ENCODE assay signal across 8 mouse cellular contexts in the genomic region with DNA sequence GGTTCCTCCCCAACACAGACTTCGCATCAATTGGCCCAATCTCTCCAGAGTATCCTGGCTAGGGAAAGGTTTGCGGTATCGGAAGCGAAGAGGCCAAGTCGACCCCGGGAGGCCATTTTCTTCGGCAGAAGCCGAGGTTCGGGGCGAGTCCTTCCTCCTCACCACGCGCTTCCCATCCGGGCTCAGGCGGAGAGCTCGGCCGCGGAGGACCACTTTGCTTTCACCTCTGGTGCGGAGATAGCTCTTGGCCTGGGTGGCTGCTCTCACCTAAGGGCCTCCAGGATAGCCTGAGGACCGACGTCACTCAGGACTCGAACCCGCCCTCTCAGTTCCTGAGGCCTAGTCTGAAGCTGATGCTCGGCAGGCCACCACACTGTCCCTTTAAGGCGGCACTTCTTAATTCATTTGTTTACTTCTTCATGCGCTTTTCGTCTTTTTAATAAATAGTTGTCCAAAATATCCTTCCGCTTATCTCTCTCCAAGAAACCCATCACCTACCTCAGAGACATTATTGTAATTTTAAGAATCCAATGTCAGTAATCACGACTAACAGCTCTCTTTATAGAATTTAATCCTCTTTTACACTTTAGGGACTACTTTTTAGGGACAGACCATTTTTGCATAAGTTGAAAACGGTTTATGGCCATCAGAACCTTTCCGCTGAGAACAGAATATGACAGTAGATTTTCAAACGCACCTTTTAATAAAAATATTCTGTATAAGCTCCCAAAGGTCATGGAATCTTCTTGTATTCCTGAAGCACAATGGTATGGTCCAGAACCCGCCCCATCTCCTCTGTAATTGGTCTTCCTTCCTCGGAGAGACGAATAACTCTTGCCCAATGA. TPM values are rescaled to one million over a fixed set of nuclear protein-coding genes. Genes with fewer than 3 reads are reported as not detected.
DNase-seq lines count a peak whose midpoint lies in the region; ATAC-seq and TF ChIP-seq lines count a peak whose summit lies in the region.

No protein-coding gene starts in this region.

- peak; percentile 81 for TF ChIP-seq EP300 in heart, postnatal 0 days (IDR thresholded peaks at IDR 0.05; ENCODE audit: low read depth)

- H3K9ac ChIP-seq in forebrain, embryonic 12.5 days: peak overlapping the region; percentile 72
- peak overlapping the region; percentile 68 for H3K9ac ChIP-seq in heart, postnatal 0 days (replicated peaks; ENCODE audit: low read depth, low read length)

- peak overlapping the region; percentile 94 for H3K4me2 ChIP-seq in forebrain, embryonic 12.5 days
- peak overlapping the region; percentile 63 for H3K4me2 ChIP-seq in heart, postnatal 0 days (ENCODE audit: low read depth, low read length)

- peaks cover 58% of the 10 kb centered on the region for H3K4me1 ChIP-seq in E14TG2a.4 (replicated peaks; ENCODE audit: low read depth, low read length)
- peaks cover 48% of the 10 kb centered on the region for H3K4me1 ChIP-seq in forebrain, embryonic 12.5 days
- H3K4me1 ChIP-seq in heart, postnatal 0 days (ENCODE audit: control insufficient read depth, insufficient read depth): peaks cover 25% of the 10 kb centered on the region

- peak; percentile 79 for ATAC-seq in forebrain, embryonic 12.5 days (ENCODE audit: low FRiP score)
- ATAC-seq in heart, postnatal 0 days (ENCODE audit: insufficient read depth, low read depth): peak; percentile 52
- ATAC-seq in neutrophil, adult 5-6 weeks (ENCODE audit: extremely low read depth, insufficient number of reproducible peaks, low FRiP score, poor library complexity, severe bottlenecking): peak; percentile 29

- H3K27me3 ChIP-seq in E14TG2a.4 (ENCODE audit: insufficient read depth, low read length): no peaks in the 10 kb centered on the region
- peaks cover 37% of the 10 kb centered on the region for H3K27me3 ChIP-seq in forebrain, embryonic 12.5 days
- no peaks in the 10 kb centered on the region for H3K27me3 ChIP-seq in heart, postnatal 0 days (ENCODE audit: control insufficient read depth, insufficient read depth, low read length)

- DNase-seq in c-Kit-positive CD71-positive TER-119-positive erythroid progenitor cells, embryonic 14.5 days (ENCODE audit: low spot score): peak; percentile 82
- peak; percentile 88 for DNase-seq in heart, postnatal 0 days (ENCODE audit: low spot score)
- DNase-seq in kidney, postnatal 4 days: peak; percentile 82 to 88
- DNase-seq in lung, adult 18-20 months: peak; percentile 89 to 91
- peak; percentile 70 to 81 for DNase-seq in thymus, adult 18-20 months

- H3K4me3 ChIP-seq in E14TG2a.4 (replicated peaks; ENCODE audit: low read length): peak overlapping the region; percentile 89
- H3K4me3 ChIP-seq in forebrain, embryonic 12.5 days (replicated peaks): peak overlapping the region; percentile 61
- H3K4me3 ChIP-seq in heart, postnatal 0 days (ENCODE audit: low read depth, low read length): peak overlapping the region; percentile 56

- TF ChIP-seq CTCF in E14TG2a.4 (conservative IDR thresholded peaks at IDR 0.05; ENCODE audit: low read length): no peak
- TF ChIP-seq CTCF in heart, postnatal 0 days (IDR thresholded peaks at IDR 0.05; ENCODE audit: low read depth): no peak

- H3K27ac ChIP-seq in forebrain, embryonic 12.5 days: peak overlapping the region; percentile 89
- H3K27ac ChIP-seq in heart, postnatal 0 days (ENCODE audit: low read depth): peak overlapping the region; percentile 86

- WGBS in forebrain, embryonic 12.5 days: under 1% methylated on average over 34 of the region's 34 CpGs
- under 1% methylated on average over 34 of the region's 34 CpGs for WGBS in heart, postnatal 0 days

- no peaks in the 10 kb centered on the region for H3K9me3 ChIP-seq in E14TG2a.4 (ENCODE audit: low read length)
- H3K9me3 ChIP-seq in forebrain, embryonic 12.5 days: no peaks in the 10 kb centered on the region
- no peaks in the 10 kb centered on the region for H3K9me3 ChIP-seq in heart, postnatal 0 days (replicated peaks; ENCODE audit: control insufficient read depth, low read length)

- H3K36me3 ChIP-seq in E14TG2a.4 (ENCODE audit: insufficient read depth, low read length): peaks cover 36% of the 10 kb centered on the region
- no peaks in the 10 kb centered on the region for H3K36me3 ChIP-seq in forebrain, embryonic 12.5 days (replicated peaks)
- H3K36me3 ChIP-seq in heart, postnatal 0 days (replicated peaks; ENCODE audit: control insufficient read depth, insufficient read depth, low read length): no peaks in the 10 kb centered on the region

RNA-seq across cellular contexts. Expression of gene Hexim1, which starts 0.6 kb away (rescaled TPM):
- polyA plus RNA-seq in forebrain, embryonic 12.5 days (2016; fragmentation: Nextera tagmentation; extraction: Ambion mirVana): 3.4 TPM in 2 replicates
- 9.0 and 11.0 TPM in 2 replicates for total RNA-seq in heart, postnatal 0 days (2014; rRNA removed; ENCODE audit: low replicate concordance)
- polyA plus RNA-seq in heart, postnatal 0 days (2015; fragmentation: Nextera tagmentation; extraction: Ambion mirVana): 3.2 and 3.3 TPM in 2 replicates
- 103 and 105 TPM in 2 replicates for total RNA-seq in neutrophil, adult 5-6 weeks (2017)

RNA-seq across cellular contexts. Expression of gene Acbd4, which starts 13.9 kb away (rescaled TPM):
- 5.7 and 7.1 TPM in 2 replicates for polyA plus RNA-seq in forebrain, embryonic 12.5 days (2016; fragmentation: Nextera tagmentation; extraction: Ambion mirVana)
- 16.3 and 20.0 TPM in 2 replicates for total RNA-seq in heart, postnatal 0 days (2014; rRNA removed; ENCODE audit: low replicate concordance)
- polyA plus RNA-seq in heart, postnatal 0 days (2015; fragmentation: Nextera tagmentation; extraction: Ambion mirVana): 21.6 and 22.2 TPM in 2 replicates
- total RNA-seq in neutrophil, adult 5-6 weeks (2017): 21.1 and 29.3 TPM in 2 replicates

RNA-seq across cellular contexts. Expression of gene Plcd3, which starts 13.9 kb away (rescaled TPM):
- polyA plus RNA-seq in forebrain, embryonic 12.5 days (2016; fragmentation: Nextera tagmentation; extraction: Ambion mirVana): 1.4 and 1.5 TPM in 2 replicates
- total RNA-seq in heart, postnatal 0 days (2014; rRNA removed; ENCODE audit: low replicate concordance): 27.0 and 38.9 TPM in 2 replicates
- polyA plus RNA-seq in heart, postnatal 0 days (2015; fragmentation: Nextera tagmentation; extraction: Ambion mirVana): 14.5 and 16.3 TPM in 2 replicates
- 0.12 and 0.61 TPM in 2 replicates for total RNA-seq in neutrophil, adult 5-6 weeks (2017)

RNA-seq across cellular contexts. Expression of gene Hexim2, which starts 16.8 kb away (rescaled TPM):
- polyA plus RNA-seq in forebrain, embryonic 12.5 days (2016; fragmentation: Nextera tagmentation; extraction: Ambion mirVana): 10.1 and 11.8 TPM in 2 replicates
- total RNA-seq in heart, postnatal 0 days (2014; rRNA removed; ENCODE audit: low replicate concordance): 1.6 and 1.7 TPM in 2 replicates
- 4.2 and 4.9 TPM in 2 replicates for polyA plus RNA-seq in heart, postnatal 0 days (2015; fragmentation: Nextera tagmentation; extraction: Ambion mirVana)
- total RNA-seq in neutrophil, adult 5-6 weeks (2017): 1.1 and 1.5 TPM in 2 replicates

RNA-seq across cellular contexts. Expression of gene Fmnl1, which starts 55.5 kb away (rescaled TPM):
- 1.1 TPM in 2 replicates for polyA plus RNA-seq in forebrain, embryonic 12.5 days (2016; fragmentation: Nextera tagmentation; extraction: Ambion mirVana)
- 2.2 and 3.4 TPM in 2 replicates for total RNA-seq in heart, postnatal 0 days (2014; rRNA removed; ENCODE audit: low replicate concordance)
- polyA plus RNA-seq in heart, postnatal 0 days (2015; fragmentation: Nextera tagmentation; extraction: Ambion mirVana): 0.91 and 1.1 TPM in 2 replicates
- 383 and 400 TPM in 2 replicates for total RNA-seq in neutrophil, adult 5-6 weeks (2017)

Comparison
In these comparisons a context has a peak if more than half of its experiments do, and no peak if none do; other contexts are left out.
1. Peak in every context shown above with its lines: DNase-seq, ATAC-seq, H3K4me3 ChIP-seq and H3K27ac ChIP-seq.
2. ATAC-seq: peak in every context shown above with its lines; median percentile 79 in forebrain, embryonic 12.5 days; 52 in heart, postnatal 0 days; 29 in neutrophil, adult 5-6 weeks.
3. RNA of gene Plcd3, which starts 13.9 kb away (total RNA-seq): 27.0 to 38.9 TPM in heart, postnatal 0 days; 0.12 to 0.61 TPM in neutrophil, adult 5-6 weeks; every median in the first group is over 10 times any median in the second.